Mouse (Mus musculus) cortical plate, adult 2 months (tissue): ENCODE measurements around the gene Plxdc2. TPM values are rescaled to one million over a fixed set of nuclear protein-coding genes. Genes with fewer than 3 reads are reported as not detected.
A peak's percentile ranks its signal among the peaks of the same experiment; 100 is the strongest.

Experiments
- H3K27ac ChIP-seq: fragments of 200-500 bp; 2 replicates; pipeline ENCODE4 v1.5.1; 2012; ENCODE audit warnings: low read length, control low read depth, inconsistent platforms; ENCODE audit not compliant: insufficient read depth
- H3K4me1 ChIP-seq: fragments of 200-500 bp; 2 replicates; pipeline ENCODE4 v1.6.1; 2011; ENCODE audit warnings: low read length; ENCODE audit not compliant: control insufficient read depth, insufficient read depth
- H3K4me3 ChIP-seq: fragments of 200-500 bp; 2 replicates; pipeline ENCODE4 v1.5.1; 2011; ENCODE audit warnings: mild to moderate bottlenecking, low read length, control low read depth; ENCODE audit not compliant: insufficient read depth
- CTCF ChIP-seq: fragments of 200-500 bp; IDR thresholded peaks from 2 replicates; pipeline ENCODE4 v1.5.1; 2011; ENCODE audit warnings: mild to moderate bottlenecking, control low read depth, low read length; ENCODE audit not compliant: insufficient read depth; ENCODE audit errors: extremely low read depth
- POLR2A ChIP-seq: fragments of 200-500 bp; IDR thresholded peaks from 2 replicates; pipeline ENCODE4 v1.6.1; 2011; ENCODE audit warnings: mild to moderate bottlenecking, low read length, control low read depth; ENCODE audit not compliant: insufficient read depth; ENCODE audit errors: extremely low read depth
- polyA plus RNA-seq: library from polyadenylated mRNA; depleted of rRNA; stranded (reverse); fragments of >200 nt; gene quantifications from 2 replicates; pipeline ENCODE4 v1.2.3, GENCODE M21; 2012

The Plxdc2 gene
- polyA plus RNA-seq, 1 experiment: 19.1 TPM

- H3K27ac ChIP-seq: no peak overlapping the region
- TF ChIP-seq POLR2A (no peak), CTCF (no peak)
- H3K4me1 ChIP-seq: no peaks in the 10 kb centered on the region; the same call in 1 of the 2 replicates
- H3K4me3 ChIP-seq: peak overlapping the region; percentile 30; the same call in 1 of the 2 replicates
Observed at GRCm38 (mm10) chr2:16359341-16359928, 3.3 kb downstream of the Plxdc2 start.

- TF ChIP-seq CTCF (no peak), POLR2A (no peak)
- Histone ChIP-seq H3K27ac (no peak overlapping the region), H3K4me1 (peaks cover 5% of the 10 kb centered on the region; the same call in 1 of the 2 replicates)
Observed at GRCm38 (mm10) chr2:16364749-16365148, 8.6 kb downstream of the Plxdc2 start.

GRCm38 (mm10) chr2:16365830-16366401 is 9.8 kb downstream of the Plxdc2 start:
- Histone ChIP-seq H3K27ac (0 out of 2 replicates have a peak overlapping the region, but pooled peaks have one; percentile 19), H3K4me1 (peaks cover 5% of the 10 kb centered on the region; the same call in 1 of the 2 replicates)

More at GRCm38 (mm10) chr2:16364749-16365148, 8.6 kb downstream of the Plxdc2 start:
- no peak overlapping the region for H3K4me3 ChIP-seq

DNA sequence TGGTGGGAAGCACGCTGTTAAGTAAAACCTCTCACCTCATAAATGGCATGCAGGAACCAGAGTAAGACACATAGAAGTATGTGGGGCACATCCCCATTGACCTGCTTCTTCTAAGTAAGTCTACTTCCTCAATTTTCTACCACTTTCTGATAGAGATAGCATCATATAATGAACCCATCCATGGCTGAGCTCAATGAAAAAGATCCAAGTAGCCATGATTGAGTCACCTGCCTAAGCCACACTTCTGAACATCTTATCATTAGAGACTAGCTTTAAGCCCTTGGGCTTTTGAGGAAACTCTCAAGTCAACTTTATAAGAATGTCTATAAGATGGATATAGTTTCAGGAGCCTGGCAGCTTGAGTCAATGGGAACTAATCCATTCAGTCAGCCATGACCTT is 14.3 kb downstream of the Plxdc2 start:
- TF ChIP-seq POLR2A (no peak), CTCF (no peak)
- Histone ChIP-seq H3K4me1 (peaks cover 5% of the 10 kb centered on the region; the same call in 1 of the 2 replicates), H3K27ac (no peak overlapping the region), H3K4me3 (no peak overlapping the region)

More at GRCm38 (mm10) chr2:16365830-16366401, 9.8 kb downstream of the Plxdc2 start:
- no peak overlapping the region for H3K4me3 ChIP-seq
- no peak for TF ChIP-seq POLR2A
- no peak for TF ChIP-seq CTCF

- TF ChIP-seq CTCF: no peak
- no peak for TF ChIP-seq POLR2A
- H3K27ac ChIP-seq: no peak overlapping the region
- no peak overlapping the region for H3K4me3 ChIP-seq
- no peaks in the 10 kb centered on the region for H3K4me1 ChIP-seq
Observed at GRCm38 (mm10) chr2:16374288-16374687, 18.2 kb downstream of the Plxdc2 start.

DNA sequence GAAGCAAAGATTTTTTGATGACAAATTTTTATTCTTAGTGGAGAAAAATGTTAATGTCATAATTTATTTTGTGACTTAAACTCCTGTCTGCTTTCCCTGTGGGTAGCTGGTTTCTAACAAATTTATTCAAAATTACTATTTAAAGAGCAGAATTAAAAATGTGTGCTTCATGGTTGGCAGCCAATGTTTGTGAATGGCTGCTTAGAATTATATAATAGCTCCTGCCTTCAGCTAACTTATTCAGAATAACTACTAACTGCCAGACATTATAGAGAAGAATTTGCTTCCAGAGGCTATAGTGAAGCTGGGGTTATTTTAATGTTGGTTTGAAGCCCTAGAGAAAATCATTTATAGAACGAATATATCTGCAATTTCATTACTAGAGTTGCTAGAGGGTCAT is 30.1 kb downstream of the Plxdc2 start:
- peaks cover 2% of the 10 kb centered on the region; the same call in 1 of the 2 replicates for H3K4me1 ChIP-seq
- TF ChIP-seq POLR2A (no peak), CTCF (no peak)
- no peak overlapping the region for H3K27ac ChIP-seq
- no peak overlapping the region for H3K4me3 ChIP-seq

- TF ChIP-seq CTCF (no peak), POLR2A (no peak)
- H3K27ac ChIP-seq: no peak overlapping the region
Observed at GRCm38 (mm10) chr2:16386692-16387091, 30.6 kb downstream of the Plxdc2 start.

GRCm38 (mm10) chr2:16387787-16388186 is 31.7 kb downstream of the Plxdc2 start:
- Histone ChIP-seq H3K4me3 (no peak overlapping the region), H3K27ac (no peak overlapping the region), H3K4me1 (peaks cover 2% of the 10 kb centered on the region; the same call in 1 of the 2 replicates)
- TF ChIP-seq POLR2A (no peak), CTCF (no peak)

More at GRCm38 (mm10) chr2:16386692-16387091, 30.6 kb downstream of the Plxdc2 start:
- Histone ChIP-seq H3K4me3 (no peak overlapping the region), H3K4me1 (peaks cover 2% of the 10 kb centered on the region; the same call in 1 of the 2 replicates)

DNA sequence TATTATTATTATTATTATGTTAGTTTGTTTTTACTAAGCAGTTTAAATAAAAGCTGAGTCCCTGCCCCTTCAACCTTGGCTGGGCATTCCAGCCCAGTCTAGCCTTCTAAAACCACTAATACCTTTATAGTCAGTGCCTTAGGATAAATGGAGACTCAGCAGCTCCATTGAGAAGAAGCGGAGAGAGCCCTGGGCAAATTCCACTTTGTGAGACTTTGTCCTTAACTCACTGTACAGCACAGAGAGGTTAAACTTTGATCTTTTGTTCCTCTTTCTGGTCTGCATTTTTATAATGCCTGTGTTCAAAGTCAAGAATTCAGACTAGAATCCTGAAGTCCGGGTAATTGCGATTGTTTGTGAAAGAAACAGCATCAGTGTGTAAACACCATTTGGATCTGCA is 41.4 kb downstream of the Plxdc2 start:
- H3K4me1 ChIP-seq: no peaks in the 10 kb centered on the region
- TF ChIP-seq CTCF (no peak), POLR2A (no peak)

DNA sequence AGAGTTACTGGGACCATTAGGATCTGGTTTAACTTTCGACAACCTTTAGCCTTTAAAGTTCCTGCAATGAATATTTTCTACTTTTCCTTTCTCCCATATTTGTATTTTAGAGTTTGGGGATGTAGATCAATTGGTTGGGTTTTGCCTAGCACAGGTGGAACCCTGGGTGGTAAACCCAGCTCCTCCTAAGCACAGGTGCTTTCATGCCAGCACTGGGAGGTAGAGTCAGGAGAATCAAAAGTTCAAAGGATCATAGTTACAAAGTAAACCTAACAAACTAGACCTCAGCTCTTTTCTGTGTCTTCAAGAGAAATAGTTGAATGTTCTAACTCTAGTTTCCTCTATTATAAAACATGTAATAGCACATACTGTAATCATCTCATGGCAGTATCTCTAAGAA is 41.9 kb downstream of the Plxdc2 start:
- Histone ChIP-seq H3K4me3 (no peak overlapping the region), H3K4me1 (no peaks in the 10 kb centered on the region), H3K27ac (no peak overlapping the region)
- TF ChIP-seq CTCF (no peak), POLR2A (no peak)

More for the DNA sequence above, 41.4 kb downstream of the Plxdc2 start:
- Histone ChIP-seq H3K4me3 (no peak overlapping the region), H3K27ac (no peak overlapping the region)
